Mouse (Mus musculus) olfactory bulb, adult 2 months (tissue): ENCODE data around the gene Klc2. TPM values are rescaled to one million over a fixed set of nuclear protein-coding genes. Genes with fewer than 3 reads are reported as not detected.
A peak's percentile ranks its signal among the peaks of the same experiment; 100 is the strongest.
"Not testable (repeated sequence)": the region's sequence is repeated elsewhere in the genome, so short reads cannot be mapped to it uniquely, and the experiment has no call there.

ENCODE experiments used
- H3K27ac ChIP-seq: fragments of 200-500 bp; 2 replicates; pipeline ENCODE4 v1.5.1; 2012; ENCODE audit warnings: low read depth, low read length; ENCODE audit not compliant: insufficient read depth
- H3K4me1 ChIP-seq: fragments of 200-500 bp; 2 replicates; pipeline ENCODE4 v1.6.1; 2012; ENCODE audit warnings: low read length; ENCODE audit not compliant: control insufficient read depth, insufficient read depth
- H3K4me3 ChIP-seq: fragments of 200-500 bp; 2 replicates; pipeline ENCODE4 v1.5.1; 2012; ENCODE audit warnings: mild to moderate bottlenecking, low read depth, low read length, moderate library complexity; ENCODE audit not compliant: insufficient read depth
- CTCF ChIP-seq: fragments of 200-500 bp; IDR thresholded peaks from 2 replicates; pipeline ENCODE4 v1.5.1; 2012; ENCODE audit warnings: low read depth, mild to moderate bottlenecking, low read length, moderate library complexity; ENCODE audit not compliant: insufficient read depth
- POLR2A ChIP-seq: fragments of 200-500 bp; IDR thresholded peaks from 2 replicates; pipeline ENCODE4 v1.6.1; 2012; ENCODE audit warnings: mild to moderate bottlenecking, low read depth, low read length, moderate library complexity; ENCODE audit not compliant: insufficient read depth
- WGBS: fragments of 180-500 bp; shearing (Covaris S2); methylation state at CpG from one replicate; pipeline ENCODE4 v1.1.7; 2018; 5-methylcytosine and 5-hydroxymethylcytosine counted together
- polyA plus RNA-seq: library from polyadenylated mRNA; stranded (reverse); fragments of >200 nt; gene quantifications from 2 replicates; pipeline ENCODE4 v1.2.4, GENCODE M21; 2012; ENCODE audit warnings: low replicate concordance; ENCODE audit not compliant: missing spikeins, insufficient read depth, insufficient read length

The Klc2 gene
- polyA plus RNA-seq, 1 experiment, result not detected

GRCm38 (mm10) chr19:5094746-5095417, 23.5 kb downstream of the Klc2 start:
- 12% methylated on average over 11 of the region's 11 CpGs for WGBS
- H3K27ac ChIP-seq, result peak overlapping the region; percentile 50
- TF ChIP-seq POLR2A (no peak), CTCF (no peak)
- H3K4me1 ChIP-seq, result peaks cover 49% of the 10 kb centered on the region
- H3K4me3 ChIP-seq, result peak overlapping the region; percentile 46

GRCm38 (mm10) chr19:5094243-5094632, 24.1 kb downstream of the Klc2 start:
- WGBS, result 1% methylated on average over 21 of the region's 21 CpGs
- Histone ChIP-seq H3K4me1 (peaks cover 45% of the 10 kb centered on the region), H3K27ac (peak overlapping the region; percentile 50), H3K4me3 (peak overlapping the region; percentile 46)
- TF ChIP-seq CTCF, result peak; percentile 71
- no peak for TF ChIP-seq POLR2A

GRCm38 (mm10) chr19:5093481-5094242, 24.7 kb downstream of the Klc2 start:
- Histone ChIP-seq H3K27ac (peak overlapping the region; percentile 29), H3K4me1 (peaks cover 40% of the 10 kb centered on the region), H3K4me3 (peak overlapping the region; percentile 14; the same call in 1 of the 2 replicates)
- TF ChIP-seq POLR2A (no peak), CTCF (no peak)
- WGBS, result 62% methylated on average over 12 of the region's 12 CpGs

GRCm38 (mm10) chr19:5092083-5092482, 26.3 kb downstream of the Klc2 start:
- 82% methylated on average over 10 of the region's 10 CpGs for WGBS
- Histone ChIP-seq H3K4me1 (peaks cover 45% of the 10 kb centered on the region), H3K27ac (no peak overlapping the region), H3K4me3 (no peak overlapping the region)
- no peak for TF ChIP-seq CTCF
- 0 out of 2 replicates have a peak, but pooled peaks have one; percentile 7 for TF ChIP-seq POLR2A

- Histone ChIP-seq H3K4me3 (0 out of 2 replicates have a peak overlapping the region, but pooled peaks have one; percentile 78), H3K27ac (no peak overlapping the region), H3K4me1 (peaks cover 27% of the 10 kb centered on the region)
- WGBS, result 87% methylated on average over 4 of the region's 4 CpGs
- TF ChIP-seq CTCF (no peak), POLR2A (no peak)
Observed at GRCm38 (mm10) chr19:5089324-5089723, 29.0 kb downstream of the Klc2 start.

GRCm38 (mm10) chr19:5087884-5088728, 30.3 kb downstream of the Klc2 start, which contains the start of gene Yif1a:
Yif1a (plus strand) TSS chr19:5088538.
- H3K4me1 ChIP-seq, result peaks cover 21% of the 10 kb centered on the region
- WGBS, result under 1% methylated on average over 58 of the region's 58 CpGs
- H3K4me3 ChIP-seq, result peak within 1 kb of the TSS; percentile 78
- peak within 1 kb of the TSS; percentile 91 for H3K27ac ChIP-seq
- TF ChIP-seq POLR2A (peak; percentile 61), CTCF (peak; percentile 47; the same call in 1 of the 2 replicates)

- H3K4me3 ChIP-seq, H3K27ac ChIP-seq: not testable (repeated sequence)
- 56% methylated on average over 4 of the region's 4 CpGs for WGBS
- H3K4me1 ChIP-seq, result peaks cover 29% of the 10 kb centered on the region
Observed at GRCm38 (mm10) chr19:5086533-5086932, 31.8 kb downstream of the Klc2 start.

- Histone ChIP-seq H3K27ac (peak within 1 kb of the TSS; percentile 94), H3K4me1 (peaks cover 29% of the 10 kb centered on the region), H3K4me3 (peak within 1 kb of the TSS; percentile 70)
- under 1% methylated on average over 69 of the region's 69 CpGs for WGBS
- TF ChIP-seq CTCF, result no peak
- TF ChIP-seq POLR2A, result peak; percentile 78; the same call in 1 of the 2 replicates
Observed at GRCm38 (mm10) chr19:5085145-5085863, 33.1 kb downstream of the Klc2 start, which contains the start of gene Tmem151a. Tmem151a (minus strand) TSS chr19:5085531.
